Mouse (Mus musculus) fat pad, adult 2 months (tissue): Measurements from ENCODE around the gene Nr2e3.
"Not testable (repeated sequence)": the region's sequence is repeated elsewhere in the genome, so short reads cannot be mapped to it uniquely, and the experiment has no call there.

Experiments
- DNase-seq: peaks from one replicate; pipeline ENCODE4 v3.0.0-alpha.2; 2011; ENCODE audit warnings: low read depth, low spot score; ENCODE audit errors: extremely low read depth

The Nr2e3 gene

GRCm38 (mm10) chr9:59951001-59951750 lies 9.3 kb downstream of the Nr2e3 start:
- DNase-seq: no peak

GRCm38 (mm10) chr9:59949981-59950380 lies 10.5 kb downstream of the Nr2e3 start:
- no peak for DNase-seq

DNA sequence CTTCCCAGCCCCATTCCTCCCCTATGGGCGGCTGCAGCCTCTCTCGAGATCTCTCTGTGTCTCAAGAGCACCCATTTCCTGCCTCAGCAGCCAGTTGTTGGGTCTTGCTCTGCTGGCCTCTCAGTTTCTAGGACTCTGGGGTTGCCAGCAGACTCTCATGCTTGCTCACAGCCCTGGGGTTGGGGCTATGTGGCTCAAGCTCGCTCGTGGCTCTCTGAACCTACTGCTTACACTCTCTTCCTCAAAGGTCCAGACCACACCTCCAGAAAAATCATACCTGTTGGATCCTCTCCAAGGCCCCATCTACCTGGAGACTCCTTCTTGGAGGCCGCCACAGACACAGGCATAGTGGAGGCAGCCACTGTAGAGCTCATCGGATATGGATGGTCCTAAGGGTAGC lies 10.9 kb downstream of the Nr2e3 start:
- no peak for DNase-seq

DNA sequence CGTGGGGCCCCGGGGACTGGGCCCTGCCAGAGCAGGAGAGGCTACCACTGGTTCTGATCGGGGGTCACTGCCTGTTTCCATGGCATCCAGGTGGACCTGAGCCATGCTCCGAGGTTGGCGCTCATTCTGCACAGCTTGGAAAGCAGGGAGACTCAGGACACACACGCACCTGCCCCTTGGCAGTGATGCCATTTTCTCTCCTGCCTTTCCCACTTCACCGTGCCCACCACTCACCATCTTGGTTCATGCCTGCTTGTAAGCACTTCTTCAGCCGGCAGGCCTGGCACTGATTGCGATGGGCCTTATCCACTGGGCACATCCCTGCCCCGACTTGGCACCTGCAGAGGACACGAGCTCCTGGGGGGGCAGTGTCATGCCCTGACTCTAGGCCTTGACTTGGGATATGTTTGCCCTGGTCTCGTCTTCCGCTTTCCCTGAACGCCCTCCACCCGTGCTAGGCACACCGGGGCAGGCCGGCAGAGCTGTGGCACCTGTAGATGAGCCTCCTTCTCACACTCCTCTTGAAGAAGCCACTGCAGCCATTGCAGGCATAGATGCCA lies 11.7 kb downstream of the Nr2e3 start:
- DNase-seq: no peak

GRCm38 (mm10) chr9:59948226-59948625 lies 12.2 kb downstream of the Nr2e3 start:
- no peak for DNase-seq

DNA sequence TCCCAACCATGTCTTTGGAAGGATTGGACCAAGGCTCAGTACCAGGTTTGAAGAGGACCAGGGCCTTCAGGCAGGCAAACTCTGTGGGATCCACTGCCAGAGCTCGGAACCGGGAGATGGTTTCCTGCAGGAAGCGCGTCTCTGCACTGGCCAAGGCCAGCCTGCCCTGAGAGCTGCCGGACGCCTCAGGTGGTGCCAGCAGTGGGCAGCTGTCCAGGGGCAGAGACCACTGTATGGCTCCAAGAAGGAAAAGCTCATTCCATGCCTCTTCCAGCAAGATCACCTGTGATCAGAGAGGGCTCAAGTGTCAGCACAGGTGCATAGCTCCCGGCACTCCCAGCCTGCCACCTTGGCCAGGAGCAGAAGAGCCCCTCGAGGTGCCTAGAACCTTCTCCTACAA lies 13.2 kb downstream of the Nr2e3 start:
- no peak for DNase-seq

DNA sequence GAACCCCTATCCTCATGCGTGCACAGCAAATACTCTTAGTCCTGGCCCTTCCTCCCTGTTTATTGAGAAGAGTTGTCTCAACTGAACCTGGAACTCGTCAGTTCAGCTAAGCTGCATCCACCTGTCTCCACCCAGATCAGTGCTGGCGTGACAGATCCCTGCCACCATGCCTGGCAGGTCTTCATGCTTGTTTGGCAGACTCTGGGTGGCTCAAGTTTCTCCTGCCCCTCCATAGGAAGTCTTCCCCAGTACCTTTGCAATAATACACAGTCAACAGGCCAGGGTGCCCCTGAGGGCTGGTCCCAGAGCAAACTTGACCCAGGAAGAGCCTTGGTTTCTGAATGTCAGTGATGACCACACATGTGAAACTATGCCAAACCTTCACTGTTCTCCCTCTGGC lies 15.2 kb downstream of the Nr2e3 start:
- DNase-seq: no peak

DNA sequence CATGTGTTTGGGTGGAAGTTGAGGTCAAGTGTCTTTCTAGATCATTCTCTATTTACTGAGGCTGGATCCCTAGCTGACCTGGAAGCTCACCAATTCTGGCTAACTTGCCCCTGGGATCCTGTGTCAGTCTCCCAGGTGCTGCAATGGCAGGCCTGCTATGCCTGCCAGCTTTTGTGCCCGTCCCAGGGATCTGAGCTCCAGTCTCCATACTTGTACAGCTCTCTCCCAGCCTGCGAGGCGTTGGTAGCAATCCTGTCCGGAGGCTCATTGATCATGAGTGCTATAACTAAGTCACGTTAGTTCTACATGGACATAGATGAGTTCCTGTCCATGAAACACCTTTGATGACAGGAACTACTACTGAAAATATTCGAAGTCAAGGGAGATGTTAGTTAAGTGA lies 16.6 kb downstream of the Nr2e3 start:
- no peak for DNase-seq

DNA sequence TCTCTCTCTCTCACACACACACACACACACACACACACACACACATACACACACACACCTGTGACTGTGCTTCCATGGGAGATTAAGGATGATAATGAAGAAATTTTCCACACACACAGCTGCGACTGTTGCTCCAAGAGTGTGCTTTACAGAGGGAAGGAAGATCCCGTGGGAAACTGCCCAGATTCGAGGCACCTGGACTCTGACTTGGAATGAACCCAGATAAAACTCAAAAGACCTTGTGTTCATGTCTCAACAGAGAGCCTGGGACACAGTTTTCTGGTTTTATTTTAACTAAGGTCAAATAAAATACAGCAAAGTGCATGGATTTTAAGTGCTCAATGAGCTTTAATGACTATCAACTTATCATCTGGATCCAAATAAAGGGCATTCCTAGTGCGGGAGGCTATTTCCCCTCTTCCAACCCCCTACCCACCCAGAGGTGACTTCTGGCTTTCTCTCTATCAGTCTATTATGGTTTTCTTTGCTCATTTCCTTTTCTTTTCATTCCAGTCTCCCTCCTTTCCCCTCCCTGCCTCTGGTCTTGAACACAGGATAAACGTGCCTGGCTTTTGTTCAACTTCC lies 17.9 kb downstream of the Nr2e3 start:
- DNase-seq: no peak

- DNase-seq: no peak
These were observed 18.5 kb downstream of the Nr2e3 start for GRCm38 (mm10) chr9:59941885-59942350.

DNA sequence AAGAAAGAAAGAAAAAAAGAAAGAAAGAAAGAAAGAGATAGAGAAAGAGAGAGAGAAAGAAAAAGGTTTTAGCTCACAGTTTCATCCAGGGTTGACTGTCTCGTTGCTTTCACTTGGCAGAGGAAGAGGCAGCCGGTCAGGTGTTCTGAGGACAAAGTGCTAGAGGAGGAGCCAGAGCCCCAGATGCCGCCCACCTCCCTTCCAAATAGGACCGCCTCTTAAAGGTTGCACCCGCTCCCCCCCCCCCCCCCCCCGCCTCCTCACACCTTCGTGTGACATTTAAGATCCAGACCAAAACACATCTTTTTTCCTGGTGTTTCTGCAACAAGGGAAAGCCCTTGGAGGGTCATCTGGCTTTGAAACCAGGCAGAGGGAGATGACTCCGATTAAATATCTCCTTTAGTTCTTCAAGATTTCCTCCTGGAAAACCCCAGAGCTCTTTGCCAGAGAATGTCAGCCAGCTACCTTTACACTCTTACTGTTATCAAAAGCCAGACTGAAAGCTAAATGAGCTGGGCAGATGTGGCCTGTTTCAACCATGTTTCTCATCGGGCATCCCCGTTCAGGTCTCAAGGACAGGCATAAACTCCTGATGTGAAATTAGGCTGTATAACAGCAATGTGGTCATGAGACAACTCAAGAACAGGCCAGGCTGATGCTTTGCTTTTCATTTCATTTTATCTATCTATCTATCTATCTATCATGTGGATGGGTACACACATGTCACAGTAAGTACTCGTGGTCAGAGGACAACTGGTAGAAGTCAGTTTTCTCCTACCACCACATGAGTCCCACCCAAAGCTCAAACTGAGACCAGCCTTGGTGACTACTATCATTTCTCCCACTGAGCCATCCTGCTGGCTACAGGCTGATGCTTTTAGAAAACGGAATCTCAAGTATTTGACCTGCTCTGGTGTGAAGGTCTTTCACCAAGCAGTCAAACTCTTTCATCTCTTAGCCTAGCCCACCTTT lies 19.3 kb downstream of the Nr2e3 start:
- DNase-seq: no peak

DNA sequence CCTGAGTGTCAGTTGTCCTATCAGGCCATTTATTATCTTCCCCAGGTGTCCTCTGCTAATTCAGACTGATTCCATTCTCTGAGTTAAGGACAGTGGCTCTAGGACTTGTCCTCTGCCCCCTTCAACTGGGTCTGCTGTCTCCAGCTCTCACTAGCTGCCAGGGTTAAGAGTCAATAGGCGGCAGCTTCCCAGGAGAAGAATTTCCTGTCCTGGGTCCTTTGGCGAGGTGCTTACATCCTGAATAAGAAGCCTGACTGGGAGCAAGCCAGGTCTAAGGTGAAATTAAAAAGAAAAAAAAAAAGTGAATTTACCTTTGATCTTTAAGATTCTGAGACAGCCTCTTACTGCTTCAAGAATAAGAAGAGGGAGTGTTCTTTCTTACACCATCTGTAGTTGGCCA lies 20.8 kb downstream of the Nr2e3 start:
- DNase-seq: no peak

DNA sequence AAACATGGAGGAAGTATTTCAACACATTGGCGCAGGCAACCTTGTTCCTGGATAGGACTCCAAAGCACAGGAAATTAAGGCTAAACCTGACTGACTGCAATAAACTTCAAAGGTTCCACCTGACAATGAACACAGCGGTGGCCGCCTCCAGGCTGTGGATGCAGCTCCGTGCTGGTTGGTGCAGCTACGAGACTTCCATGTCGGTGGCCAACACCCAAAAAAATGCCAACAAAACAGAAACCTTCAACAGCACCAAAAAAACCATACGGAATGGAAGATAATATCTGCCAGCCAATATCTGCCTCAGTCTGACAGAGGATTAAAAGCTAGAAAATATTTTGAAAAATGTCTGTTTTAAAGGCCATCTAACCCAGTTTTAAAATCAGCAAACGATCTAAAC lies 21.9 kb downstream of the Nr2e3 start:
- no peak for DNase-seq

GRCm38 (mm10) chr9:59935866-59936265 lies 24.6 kb downstream of the Nr2e3 start:
- not testable (repeated sequence) for DNase-seq

GRCm38 (mm10) chr9:59930248-59930647 lies 30.2 kb downstream of the Nr2e3 start:
- DNase-seq: no peak

DNA sequence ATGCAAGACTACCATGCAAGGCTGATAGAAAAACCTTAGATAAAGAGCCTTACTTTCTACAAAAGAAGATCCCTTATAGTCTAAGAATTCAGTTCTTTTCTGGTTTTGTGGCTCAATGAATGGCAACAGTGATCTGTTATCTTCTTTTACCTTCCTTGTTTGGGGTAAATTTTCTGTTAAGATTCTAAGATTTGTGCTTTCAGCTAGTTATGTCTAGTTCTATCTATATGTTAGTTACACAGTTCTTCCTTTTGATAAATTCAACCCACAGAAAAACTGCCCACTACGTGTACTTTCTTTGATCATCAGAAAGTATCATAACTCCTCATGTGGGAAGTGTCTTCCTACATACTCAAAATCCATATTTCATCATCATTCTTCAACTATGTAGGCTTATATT lies 45.7 kb downstream of the Nr2e3 start:
- DNase-seq: no peak

DNA sequence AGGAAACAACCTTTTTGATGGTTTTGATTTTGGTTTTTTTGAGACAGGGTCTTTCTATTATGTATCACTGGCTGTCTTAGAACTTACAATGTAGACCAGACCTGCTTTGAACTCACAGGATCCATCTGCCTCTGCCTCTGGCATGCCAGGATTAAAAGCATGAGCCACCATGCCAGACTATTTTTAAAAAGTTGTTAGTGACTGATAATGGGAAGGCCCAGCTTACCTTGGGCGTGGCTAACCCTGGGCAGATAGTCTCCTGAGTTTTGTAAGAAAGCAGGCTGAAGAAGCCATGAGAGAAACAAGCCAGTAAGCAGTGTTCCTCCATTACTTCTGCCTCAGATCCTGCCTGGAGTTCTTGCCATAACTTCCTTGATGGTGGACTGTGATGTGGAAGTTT lies 57.1 kb downstream of the Nr2e3 start:
- DNase-seq: no peak
